Mouse (Mus musculus): Measurements from ENCODE around the gene Gm28047.

Gm28047 gene

DNA sequence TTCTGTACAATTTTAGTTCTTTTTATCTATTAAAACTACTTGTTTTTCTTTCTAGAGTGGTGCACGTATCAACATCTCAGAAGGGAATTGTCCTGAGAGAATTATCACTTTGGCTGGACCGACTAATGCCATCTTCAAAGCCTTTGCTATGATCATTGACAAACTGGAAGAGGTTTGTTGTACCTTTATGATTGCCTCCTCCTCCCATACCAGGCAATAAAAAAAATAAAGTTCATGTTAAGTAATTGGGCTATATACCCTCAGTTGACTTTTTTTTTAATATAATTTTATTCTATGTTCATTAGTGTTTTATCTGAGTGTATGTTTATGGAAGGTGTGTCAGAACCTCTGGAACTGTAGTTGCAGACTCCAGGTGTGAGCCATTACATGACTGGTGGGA lies 150.3 kb downstream of the Gm28047 start:
- DNase-seq = no peak
